Mouse (Mus musculus) CD4-positive, CD25-positive, alpha-beta regulatory T cell, adult 4 months (primary cell): Measurements from ENCODE around the gene Neil1. TPM values are rescaled to one million over a fixed set of nuclear protein-coding genes. Genes with fewer than 3 reads are reported as not detected.
A peak's percentile ranks its signal among the peaks of the same experiment; 100 is the strongest.

Experiments used
- ATAC-seq: one replicate; pipeline ENCODE4 v1.8.0; 2017
- polyA plus RNA-seq, 2 experiments: library from polyadenylated mRNA; unstranded; fragments of 100-300 nt; shearing (Covaris generic); gene quantifications; one replicate each; pipeline ENCODE4 v1.2.1; 2017

The Neil1 gene
- 10 to 100 TPM; 23.4 to 43.1 TPM for polyA plus RNA-seq

DNA sequence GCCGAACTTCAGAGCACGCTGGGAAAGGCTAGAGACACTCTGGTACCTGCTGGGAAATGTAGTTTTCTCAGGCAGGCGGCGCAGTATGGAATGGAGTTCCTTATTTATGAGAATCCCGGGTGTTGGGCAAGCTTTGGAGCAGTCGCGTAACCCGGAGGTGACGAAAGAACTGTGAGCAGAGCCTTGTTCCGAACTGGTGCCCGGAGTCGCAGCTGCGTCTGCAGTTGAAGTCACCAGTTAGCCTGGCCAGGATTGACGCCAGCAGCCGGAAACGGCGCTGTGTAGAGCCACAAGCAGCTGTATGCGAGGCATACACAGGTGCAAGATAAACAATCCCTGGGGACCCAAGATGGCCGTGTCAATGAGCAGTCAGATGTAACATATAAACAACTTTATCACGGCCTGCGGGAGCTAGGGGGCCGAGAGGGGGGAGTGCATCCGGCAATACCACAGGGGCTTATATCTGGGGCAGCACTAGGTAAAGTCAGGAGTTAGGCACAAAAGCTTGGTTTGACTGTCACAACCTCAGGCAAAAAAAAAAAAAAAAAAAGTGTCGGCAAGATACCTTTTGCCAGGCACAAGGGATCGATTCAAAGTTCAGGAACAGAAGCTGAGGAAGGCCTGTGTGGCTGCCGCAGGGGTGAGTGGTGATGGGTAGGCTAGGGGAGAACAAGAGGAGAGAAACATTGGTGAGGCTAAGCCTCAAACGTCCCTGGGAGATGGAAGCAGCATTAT is at the start of gene Neil1:
TSS of gene Neil1 (minus strand) at position 162 of the 735 bp plus-strand sequence.
- peak; percentile 95 for ATAC-seq

DNA sequence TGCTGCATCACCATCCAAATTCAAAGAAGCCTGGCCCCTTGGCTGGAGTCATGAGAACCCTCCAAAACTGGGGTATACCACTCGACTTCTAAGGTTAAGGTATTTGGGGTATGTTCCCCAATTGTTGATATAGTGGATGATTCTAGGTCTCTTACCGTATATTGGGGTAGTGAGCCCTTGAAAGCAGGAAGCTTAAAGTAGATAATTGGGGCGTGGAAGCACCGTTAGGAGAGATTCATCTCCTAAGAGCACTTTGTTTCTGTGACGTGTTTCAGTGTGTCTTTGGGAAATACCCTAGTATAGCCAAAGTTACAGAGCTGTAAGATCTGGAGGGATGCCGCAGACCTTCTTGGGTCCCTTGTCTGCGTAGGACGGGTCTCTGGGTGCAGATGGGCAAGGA is 49.3 kb upstream of the Neil1 start:
- ATAC-seq = no peak

- ATAC-seq = no peak
Measured at GRCm38 (mm10) chr9:57196708-57197107, 48.6 kb upstream of the Neil1 start.

GRCm38 (mm10) chr9:57168411-57168810 is 20.3 kb upstream of the Neil1 start:
- ATAC-seq = no peak

DNA sequence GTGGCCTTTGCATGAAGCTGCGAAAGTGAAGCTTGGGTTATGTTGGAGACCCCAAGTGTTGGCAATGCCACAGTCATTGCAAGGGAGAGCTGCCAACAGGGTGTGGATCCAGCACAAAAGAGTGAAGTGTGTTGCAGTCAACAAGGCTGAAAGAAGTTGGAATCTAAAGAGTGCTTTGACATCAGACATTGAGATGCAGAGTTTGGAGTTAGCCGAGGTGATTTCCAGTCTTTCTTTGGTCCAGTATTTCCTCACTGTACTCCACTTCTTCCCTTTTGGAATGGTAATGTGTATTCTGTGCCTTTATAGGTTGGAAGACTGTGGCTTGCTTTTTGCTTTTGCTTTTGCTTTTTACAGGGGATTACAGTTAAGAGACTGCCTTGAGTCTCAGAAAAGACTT is 18.1 kb upstream of the Neil1 start:
- no peak for ATAC-seq

DNA sequence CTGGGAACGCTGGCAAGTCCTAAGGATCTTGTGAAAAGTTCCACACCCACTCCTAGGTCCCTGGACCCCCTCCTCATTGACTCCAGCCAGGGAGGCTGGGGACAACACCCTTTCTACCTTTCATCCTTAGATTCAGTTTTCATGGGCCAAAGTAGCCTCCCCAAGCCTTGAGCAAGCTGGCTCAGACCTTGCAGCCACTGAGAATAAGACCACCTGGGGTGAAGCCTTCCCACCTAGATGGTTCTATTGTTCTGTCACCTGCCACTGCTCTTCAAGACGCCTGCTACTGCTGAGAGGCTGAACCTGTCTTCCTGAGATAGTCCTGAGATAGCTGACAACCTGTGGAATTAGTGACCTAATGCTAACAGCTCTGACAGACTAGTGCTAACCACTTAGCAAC is 15.0 kb upstream of the Neil1 start:
- no peak for ATAC-seq

- ATAC-seq = no peak
Measured at GRCm38 (mm10) chr9:57162496-57162895, 14.4 kb upstream of the Neil1 start.

- no peak for ATAC-seq
Measured at GRCm38 (mm10) chr9:57158506-57158905, 10.4 kb upstream of the Neil1 start.

DNA sequence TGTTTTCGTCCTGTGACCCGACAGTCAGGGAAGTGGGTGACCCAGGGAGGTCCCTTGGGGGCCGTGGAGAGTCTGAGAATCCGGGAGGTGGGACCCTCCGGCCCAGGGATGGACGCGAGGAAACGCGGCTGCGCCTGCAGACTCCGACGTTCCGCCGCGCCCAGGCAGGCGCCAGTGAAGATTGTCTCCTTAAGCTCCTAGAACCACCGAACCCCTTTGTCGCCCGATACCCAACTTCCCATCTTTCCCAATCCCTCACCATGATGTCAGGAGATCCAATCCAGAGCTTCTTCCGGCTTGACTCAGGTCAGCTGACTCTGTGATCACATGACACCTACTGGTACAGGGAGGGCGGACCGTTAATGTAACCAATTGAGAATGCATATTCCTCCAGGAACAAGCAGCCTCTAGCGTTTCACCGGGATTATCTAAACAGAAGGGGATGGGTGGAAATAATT is 9.9 kb upstream of the Neil1 start, which contains the start of gene Commd4:
TSS of gene Commd4 (minus strand) at position 319 of the 458 bp plus-strand sequence.
- peak; percentile 83 for ATAC-seq

DNA sequence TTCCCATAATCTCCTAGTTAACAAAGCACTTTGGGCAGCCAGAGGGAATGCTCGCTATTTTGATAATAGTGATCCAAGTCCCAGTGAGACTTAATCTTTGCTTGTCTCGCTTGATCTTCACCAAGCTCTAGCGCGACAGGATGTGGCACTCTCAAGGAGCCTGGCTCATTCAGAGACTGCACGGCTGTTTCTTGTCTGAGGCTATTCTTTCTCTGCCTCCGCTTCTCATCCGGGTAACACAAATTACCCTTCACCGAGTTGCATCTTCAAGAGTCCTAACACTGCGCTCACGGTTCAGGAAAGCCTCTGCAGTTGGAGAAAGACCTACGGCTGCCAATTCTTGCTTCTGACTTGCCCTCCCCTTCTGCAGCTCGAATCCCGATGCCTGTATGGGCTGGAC is 9.4 kb upstream of the Neil1 start:
- ATAC-seq = peak; percentile 81

DNA sequence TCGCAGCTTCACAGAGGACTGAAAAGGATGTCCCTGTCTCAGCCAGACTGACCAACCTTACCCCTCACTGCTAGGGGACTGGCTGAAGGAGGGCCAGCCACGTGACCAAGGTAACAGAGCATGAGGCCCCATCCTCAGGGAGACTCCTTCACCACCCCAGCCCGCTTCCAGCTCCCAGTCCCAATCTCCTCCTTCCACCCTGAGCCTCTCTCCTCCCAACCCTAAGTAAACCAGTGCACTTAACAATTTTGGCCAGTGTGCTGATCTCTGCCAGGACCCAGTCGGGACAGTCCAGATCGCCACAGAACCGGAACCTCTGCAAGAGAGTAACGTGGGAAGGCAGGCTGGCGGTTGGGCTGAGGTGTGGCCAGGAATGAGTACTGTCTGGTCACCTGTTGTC is 8.7 kb upstream of the Neil1 start:
- no peak for ATAC-seq

- no peak for ATAC-seq
Measured at GRCm38 (mm10) chr9:57156383-57156782, 8.3 kb upstream of the Neil1 start.

DNA sequence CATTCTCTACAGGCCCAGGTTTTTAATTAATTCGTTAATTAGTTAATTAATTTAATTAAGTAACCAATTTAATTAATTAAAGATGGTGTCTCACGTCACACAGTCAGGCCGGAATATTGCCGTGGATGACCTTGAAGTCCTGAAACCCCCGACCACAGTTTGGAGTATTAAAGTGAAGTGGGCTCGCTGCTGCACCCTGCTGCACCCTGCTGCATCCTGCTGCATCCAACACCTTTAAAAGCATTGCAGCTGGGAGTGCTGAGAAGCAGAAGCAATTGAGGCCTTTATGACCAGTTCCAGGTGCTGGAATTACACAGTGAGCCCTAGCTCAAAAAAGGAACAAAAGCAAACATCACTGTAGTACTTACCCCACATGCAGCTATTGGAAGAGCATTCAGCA is 4.2 kb upstream of the Neil1 start:
- ATAC-seq = no peak

DNA sequence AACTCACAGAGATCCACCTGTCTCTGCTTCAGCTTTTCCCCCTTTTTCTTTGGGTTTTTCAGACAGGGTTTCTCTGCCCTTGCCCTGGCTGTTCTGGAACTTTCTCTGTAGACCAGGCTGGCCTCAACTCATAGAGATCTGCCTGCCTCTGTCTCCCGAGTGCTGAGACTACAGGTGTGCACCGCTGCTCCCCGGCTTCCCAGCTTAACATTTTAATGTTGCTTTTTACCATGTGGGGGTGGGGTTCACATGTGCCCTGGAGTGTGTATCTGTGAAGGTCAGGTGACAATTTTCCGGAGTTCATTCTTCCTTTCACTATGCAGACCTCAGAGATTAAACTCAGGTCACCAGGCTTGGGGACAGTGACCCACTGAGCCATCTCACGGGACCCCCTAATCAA is 2.1 kb upstream of the Neil1 start:
- no peak for ATAC-seq

DNA sequence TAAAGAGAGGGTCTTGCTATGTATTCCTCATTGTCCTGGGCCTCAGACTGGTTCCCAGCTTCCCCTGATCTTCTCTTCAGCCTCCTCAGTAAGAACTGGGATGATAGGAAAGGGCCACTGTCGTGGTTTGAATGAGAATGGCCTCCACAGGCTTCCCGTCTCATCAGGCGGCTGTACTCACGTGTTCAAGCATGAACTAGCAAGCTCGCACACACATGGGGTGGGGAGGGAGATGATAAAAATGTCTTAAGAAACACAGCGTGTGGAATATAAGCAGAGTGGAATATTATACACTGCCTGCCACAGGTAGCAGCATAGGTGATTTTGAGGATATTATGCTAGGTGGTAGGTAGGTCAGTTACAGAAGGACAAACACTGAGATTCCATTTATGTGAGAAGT is 916 bp upstream of the Neil1 start:
- ATAC-seq = no peak

DNA sequence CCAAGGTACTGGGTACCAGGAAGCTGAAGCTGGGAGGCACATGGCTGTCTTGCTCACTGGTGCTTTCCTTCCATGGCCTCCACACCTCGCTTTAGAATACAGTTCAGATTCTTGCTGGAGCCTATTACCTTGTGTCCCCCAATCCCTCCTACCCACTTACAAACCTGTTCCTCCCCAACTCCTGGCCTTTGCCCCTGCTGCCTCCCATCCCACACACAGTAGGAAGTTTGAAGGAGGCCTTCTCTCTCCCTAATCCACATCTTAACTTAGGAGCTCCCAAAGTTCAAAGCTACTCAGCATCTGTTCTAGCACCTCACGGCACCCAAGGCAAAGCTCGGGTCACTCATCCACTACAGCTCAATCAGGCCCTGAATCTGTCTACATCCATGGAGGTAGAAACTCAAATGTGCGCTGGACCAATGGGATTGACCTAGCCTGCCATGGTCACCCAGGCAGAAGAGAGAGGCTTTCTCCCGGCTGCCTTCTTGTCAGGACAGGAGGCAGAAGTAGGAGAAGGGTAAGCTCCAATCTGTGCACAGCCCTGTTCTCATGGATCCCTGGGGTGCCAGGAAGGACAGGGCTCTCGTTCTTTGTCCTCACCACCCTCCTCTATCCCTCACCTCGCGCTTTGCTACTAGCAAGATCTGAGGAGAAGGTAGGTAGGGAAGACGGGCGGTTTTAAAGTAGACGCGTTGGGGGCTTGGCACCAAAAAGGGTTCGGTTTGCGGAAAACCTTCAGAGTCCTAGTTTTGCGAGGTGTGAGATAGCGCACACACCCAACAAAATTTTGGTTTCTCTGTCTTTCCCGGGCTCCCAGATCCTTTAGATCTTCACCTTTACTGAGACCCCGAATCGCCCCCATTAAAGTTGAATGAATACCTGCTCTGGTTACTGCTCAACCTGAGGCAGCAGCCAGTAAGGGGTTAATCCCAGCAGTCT is 631 bp downstream of the Neil1 start:
- ATAC-seq = no peak

DNA sequence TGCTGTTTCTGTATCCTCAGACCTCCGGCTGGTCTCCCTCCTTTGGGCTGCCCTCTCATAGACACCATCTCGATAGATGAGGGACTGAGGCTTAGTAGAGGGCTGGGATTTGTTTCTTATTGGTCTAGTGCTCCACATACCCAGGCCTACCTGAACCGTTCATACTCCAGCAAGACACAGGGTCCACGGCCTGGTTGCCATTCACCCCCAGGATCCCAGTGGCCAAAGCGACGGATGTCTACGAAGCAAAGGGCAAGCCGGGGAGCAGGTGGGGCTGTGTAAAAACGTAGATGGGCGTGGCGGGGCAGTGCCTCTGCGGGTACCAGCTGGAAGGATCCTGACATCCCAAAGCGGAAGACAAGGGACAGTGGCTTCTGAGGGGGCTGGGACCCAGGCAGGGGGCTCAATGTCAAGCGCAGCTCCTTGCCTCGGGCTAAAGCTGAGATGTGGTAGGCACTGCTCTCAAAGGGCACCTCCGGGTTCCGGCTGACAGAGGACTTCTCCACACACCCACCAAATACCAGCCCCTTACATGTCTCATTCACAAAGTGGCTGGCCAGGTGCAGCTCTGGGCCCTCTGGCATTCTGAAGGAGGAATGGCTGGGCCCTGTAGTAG is 1.5 kb downstream of the Neil1 start:
- ATAC-seq = no peak

DNA sequence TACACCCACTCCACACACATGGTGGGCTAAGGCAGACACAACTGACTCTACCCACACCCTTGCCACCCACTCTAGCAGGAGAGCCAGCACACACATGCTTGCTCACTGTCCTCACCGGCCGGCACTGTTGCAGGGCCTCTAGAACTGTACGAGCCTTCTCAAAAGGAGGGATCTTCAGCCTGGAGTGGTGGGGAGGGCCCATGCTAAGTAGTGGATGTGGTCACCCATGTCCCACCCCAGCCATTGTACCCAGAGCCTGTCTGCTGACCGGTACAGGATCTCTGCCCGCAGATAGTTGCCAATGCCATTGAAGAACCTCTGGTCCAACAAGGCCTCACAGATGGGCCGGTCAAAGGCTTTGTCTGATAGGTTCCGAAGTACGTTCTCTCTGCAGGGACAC is 3.3 kb downstream of the Neil1 start:
- no peak for ATAC-seq

DNA sequence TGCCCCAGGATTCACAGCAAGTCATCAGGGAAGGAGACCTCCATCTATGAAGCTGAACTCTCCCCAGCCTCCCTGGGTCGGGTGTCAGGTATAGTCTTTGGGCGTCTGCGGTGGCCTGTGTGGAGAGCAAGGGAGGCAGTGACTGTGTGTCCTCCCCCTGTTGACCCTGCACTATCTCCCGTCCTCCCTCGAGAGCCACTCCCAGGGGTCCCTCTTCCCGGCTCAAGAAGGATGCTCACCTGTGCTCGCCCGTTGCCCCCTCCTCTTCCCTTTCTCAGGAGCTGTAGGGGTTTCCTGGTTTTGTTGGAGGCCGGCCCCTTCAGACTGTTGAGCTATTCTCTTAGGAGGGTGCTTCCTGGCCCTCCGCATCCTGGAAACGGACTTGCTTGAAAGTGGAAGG is 4.9 kb downstream of the Neil1 start:
- ATAC-seq = no peak

GRCm38 (mm10) chr9:57141417-57142353 is 6.4 kb downstream of the Neil1 start:
- ATAC-seq = no peak

- no peak for ATAC-seq
Measured at GRCm38 (mm10) chr9:57139571-57139970, 8.5 kb downstream of the Neil1 start.

DNA sequence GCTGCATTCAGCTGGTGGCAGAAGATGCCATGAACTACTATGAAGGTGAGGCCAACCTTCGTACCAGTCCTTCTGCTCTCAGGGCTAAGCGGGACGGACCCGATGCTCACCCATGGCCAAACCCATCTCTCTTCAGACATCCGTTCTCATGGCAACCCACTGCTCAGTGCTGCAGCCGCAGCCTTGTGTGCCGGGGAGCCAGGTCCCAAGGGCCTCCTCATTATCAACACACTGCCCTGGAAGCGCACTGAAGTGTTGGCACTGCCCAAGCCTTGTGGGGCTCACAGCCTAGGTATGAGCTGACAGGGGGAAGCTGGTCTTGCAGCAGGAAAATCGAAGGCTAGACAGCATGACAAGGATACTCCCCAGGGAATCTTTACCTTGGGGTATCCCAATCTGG is 9.0 kb downstream of the Neil1 start:
- no peak for ATAC-seq
